Mouse (Mus musculus) embryo, embryonic 10.5 days (tissue): Measurements from ENCODE around the gene Sympk.

Experiments used
- DNase-seq: peaks from one replicate; pipeline ENCODE4 v3.0.0-alpha.2; 2015; ENCODE audit warnings: low spot score

The Sympk gene

GRCm38 (mm10) chr7:19083701-19084100 is 59.5 kb downstream of the Sympk start, which contains the start of gene Dmpk:
Gene Dmpk, plus strand, starts transcription at chr7:19083849.
- DNase-seq: no peak

- no peak for DNase-seq
Measured at GRCm38 (mm10) chr7:19084277-19084771, 60.1 kb downstream of the Sympk start.

DNA sequence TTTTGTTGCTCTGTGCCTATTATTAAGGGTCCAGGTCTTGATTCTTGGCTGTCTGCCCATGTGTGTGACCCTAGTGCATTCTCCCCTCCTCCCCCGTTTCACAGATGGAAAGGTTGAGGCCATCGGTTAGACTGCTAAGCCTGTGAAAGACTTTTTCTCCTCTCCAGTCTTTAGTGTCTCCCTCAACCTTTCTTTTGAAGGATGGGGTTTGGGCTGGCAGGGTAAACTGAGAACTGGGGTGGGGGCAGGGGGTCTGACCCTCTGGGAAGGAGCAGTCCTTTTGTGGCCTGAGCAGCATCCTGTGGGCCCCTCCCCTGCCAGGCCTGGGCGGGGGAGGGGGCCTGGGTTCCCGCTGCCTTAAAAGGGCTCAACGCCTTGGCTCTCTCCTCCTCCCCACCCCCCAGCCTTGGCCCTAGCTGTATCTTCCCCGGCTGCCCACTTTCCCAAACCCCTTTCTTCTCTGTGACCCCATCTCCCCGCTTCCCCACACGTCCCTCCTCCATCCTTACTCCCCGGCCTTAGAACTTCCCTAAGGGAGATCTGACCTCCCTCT is 60.8 kb downstream of the Sympk start:
- no peak for DNase-seq

GRCm38 (mm10) chr7:19085495-19085894 is 61.3 kb downstream of the Sympk start:
- no peak for DNase-seq

GRCm38 (mm10) chr7:19086042-19086441 is 61.9 kb downstream of the Sympk start:
- DNase-seq: peak; percentile 76

- DNase-seq: no peak
Measured at GRCm38 (mm10) chr7:19086760-19087159, 62.6 kb downstream of the Sympk start.

DNA sequence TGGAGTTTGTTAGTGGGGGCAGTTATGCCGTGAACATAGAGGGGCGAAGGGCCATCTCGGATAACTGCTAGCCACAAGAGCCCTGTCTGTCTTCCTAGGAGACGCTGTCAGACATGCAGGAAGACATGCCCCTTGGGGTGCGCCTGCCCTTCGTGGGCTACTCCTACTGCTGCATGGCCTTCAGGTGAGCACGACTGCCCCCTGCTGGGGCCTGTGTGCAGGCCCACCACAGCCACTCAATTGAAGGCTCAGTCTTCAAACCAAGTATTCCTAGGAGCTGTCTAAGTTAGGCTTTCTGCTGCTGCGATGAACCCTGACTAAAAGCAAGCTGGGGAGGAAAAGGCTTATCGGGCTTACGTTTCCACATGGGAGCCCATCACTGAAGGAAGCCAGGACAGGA is 64.6 kb downstream of the Sympk start:
- DNase-seq: peak; percentile 75

GRCm38 (mm10) chr7:19091913-19092312 is 67.7 kb downstream of the Sympk start:
- no peak for DNase-seq

DNA sequence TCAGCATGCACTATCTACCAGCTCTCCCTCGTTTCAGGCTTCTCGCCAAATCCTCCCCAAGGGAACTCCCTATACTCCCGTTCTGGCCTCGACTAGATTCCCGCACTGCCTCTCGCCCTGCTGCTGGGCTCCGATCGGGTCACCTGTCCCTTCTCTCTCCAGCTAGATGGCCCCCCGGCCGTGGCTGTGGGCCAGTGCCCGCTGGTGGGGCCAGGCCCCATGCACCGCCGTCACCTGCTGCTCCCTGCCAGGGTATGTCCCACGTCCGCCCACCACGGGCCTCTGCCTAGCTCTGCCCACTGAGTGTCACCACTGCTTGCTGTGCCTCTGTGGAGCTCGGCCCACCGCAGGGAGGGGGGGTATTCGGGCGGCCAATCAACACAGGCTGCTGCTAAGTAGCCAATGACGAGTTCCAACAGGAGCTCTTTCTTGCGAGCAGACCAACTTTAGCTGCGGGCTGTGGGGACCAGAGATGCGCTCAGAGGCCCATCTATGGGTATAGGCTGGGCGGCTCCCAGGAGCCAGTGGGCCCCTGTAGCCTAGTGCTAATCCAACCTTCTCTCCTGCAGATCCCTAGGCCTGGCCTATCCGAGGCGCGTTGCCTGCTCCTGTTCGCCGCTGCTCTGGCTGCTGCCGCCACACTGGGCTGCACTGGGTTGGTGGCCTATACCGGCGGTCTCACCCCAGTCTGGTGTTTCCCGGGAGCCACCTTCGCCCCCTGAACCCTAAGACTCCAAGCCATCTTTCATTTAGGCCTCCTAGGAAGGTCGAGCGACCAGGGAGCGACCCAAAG is 68.4 kb downstream of the Sympk start:
- DNase-seq: peak; percentile 85

DNA sequence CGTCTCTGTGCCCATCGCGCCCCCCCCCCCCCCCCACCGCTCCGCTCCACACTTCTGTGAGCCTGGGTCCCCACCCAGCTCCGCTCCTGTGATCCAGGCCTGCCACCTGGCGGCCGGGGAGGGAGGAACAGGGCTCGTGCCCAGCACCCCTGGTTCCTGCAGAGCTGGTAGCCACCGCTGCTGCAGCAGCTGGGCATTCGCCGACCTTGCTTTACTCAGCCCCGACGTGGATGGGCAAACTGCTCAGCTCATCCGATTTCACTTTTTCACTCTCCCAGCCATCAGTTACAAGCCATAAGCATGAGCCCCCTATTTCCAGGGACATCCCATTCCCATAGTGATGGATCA is 69.0 kb downstream of the Sympk start:
- peak; percentile 85 for DNase-seq

- DNase-seq: peak; percentile 99
Measured at GRCm38 (mm10) chr7:19093537-19094385, 69.6 kb downstream of the Sympk start.

- no peak for DNase-seq
Measured at GRCm38 (mm10) chr7:19094471-19094825, 70.3 kb downstream of the Sympk start, which contains the start of gene Six5. Gene Six5, plus strand, starts transcription at chr7:19094594.

GRCm38 (mm10) chr7:19094826-19095750 is 70.9 kb downstream of the Sympk start:
- DNase-seq: peak; percentile 55

- peak; percentile 91 for DNase-seq
Measured at GRCm38 (mm10) chr7:19095751-19096110, 71.6 kb downstream of the Sympk start.

GRCm38 (mm10) chr7:19096421-19096976 is 72.3 kb downstream of the Sympk start:
- no peak for DNase-seq

GRCm38 (mm10) chr7:19097217-19097616 is 73.0 kb downstream of the Sympk start:
- DNase-seq: no peak

- no peak for DNase-seq
Measured at GRCm38 (mm10) chr7:19097863-19098262, 73.7 kb downstream of the Sympk start.

DNA sequence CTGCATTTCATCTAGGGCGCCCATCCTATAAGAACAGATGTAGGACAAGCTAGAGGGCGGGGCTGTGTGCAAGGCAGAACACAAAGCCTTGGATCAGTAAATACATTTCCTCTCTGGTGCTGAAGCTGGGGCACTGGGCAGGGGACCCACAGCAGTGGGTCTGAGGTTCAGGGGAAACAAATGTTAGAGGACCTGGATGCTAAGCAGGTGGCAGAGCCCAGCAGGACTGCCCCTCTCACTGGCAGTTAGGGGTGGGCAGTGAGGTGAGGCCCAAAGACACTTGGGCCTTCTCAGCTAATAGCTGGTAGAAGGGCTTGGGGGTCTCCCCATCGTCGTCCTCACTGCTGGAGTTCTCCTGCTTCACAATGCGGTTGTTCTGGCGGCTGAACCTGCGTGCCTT is 74.6 kb downstream of the Sympk start:
- no peak for DNase-seq

- DNase-seq: no peak
Measured at GRCm38 (mm10) chr7:19100290-19100689, 76.1 kb downstream of the Sympk start.

- no peak for DNase-seq
Measured at GRCm38 (mm10) chr7:19103741-19104140, 79.6 kb downstream of the Sympk start.
